Mouse (Mus musculus) adrenal gland (tissue): Measurements from ENCODE around the gene Nectin4.

Source experiments
- intact Hi-C: fragments of 180-260 bp; cut with DNase I; formaldehyde crosslinking; loops from one replicate; pipeline ENCODE4 v1.15.1; 2025

The Nectin4 gene

GRCm38 (mm10) chr1:171410231-171410630 lies 40.3 kb downstream of the Nectin4 start:
- intact Hi-C loops: loop anchor here (5.0 kb wide), 1 partner anchor 67 kb away; no protein-coding TSS in a partner anchor

- intact Hi-C loops: loop anchor here (5.0 kb wide), 1 partner anchor 66 kb away; no protein-coding TSS in a partner anchor
Observed at GRCm38 (mm10) chr1:171410947-171411484, 41.1 kb downstream of the Nectin4 start, which contains the start of gene Usf1. Gene Usf1, plus strand, starts transcription at chr1:171411313.

- intact Hi-C loops: loop anchor here (5.0 kb wide), 1 partner anchor 66 kb away; no protein-coding TSS in a partner anchor
Observed at GRCm38 (mm10) chr1:171411492-171411941, 41.6 kb downstream of the Nectin4 start.

GRCm38 (mm10) chr1:171412001-171412441 lies 42.1 kb downstream of the Nectin4 start:
- intact Hi-C loops: loop anchor here (5.0 kb wide), 1 partner anchor 65 kb away; no protein-coding TSS in a partner anchor

- intact Hi-C loops: loop anchor here (5.0 kb wide), 1 partner anchor 65 kb away; no protein-coding TSS in a partner anchor
Observed at GRCm38 (mm10) chr1:171412446-171412845, 42.5 kb downstream of the Nectin4 start.

- intact Hi-C loops: loop anchor here (5.0 kb wide), 1 partner anchor 64 kb away; no protein-coding TSS in a partner anchor
Observed at GRCm38 (mm10) chr1:171413608-171414007, 43.7 kb downstream of the Nectin4 start.

- intact Hi-C loops: no loop called here
Observed at GRCm38 (mm10) chr1:171418660-171419059, 48.8 kb downstream of the Nectin4 start, which contains the start of gene Tstd1. Gene Tstd1, plus strand, starts transcription at chr1:171418872.

- intact Hi-C loops: no loop called here
Observed at GRCm38 (mm10) chr1:171419291-171419882, 49.5 kb downstream of the Nectin4 start.

- intact Hi-C loops: no loop called here
Observed at GRCm38 (mm10) chr1:171419905-171420304, 50.0 kb downstream of the Nectin4 start.

- intact Hi-C loops: no loop called here
Observed at GRCm38 (mm10) chr1:171422504-171423095, 52.7 kb downstream of the Nectin4 start.

- intact Hi-C loops: no loop called here
Observed at GRCm38 (mm10) chr1:171424638-171425037, 54.7 kb downstream of the Nectin4 start.

GRCm38 (mm10) chr1:171425126-171425525 lies 55.2 kb downstream of the Nectin4 start:
- intact Hi-C loops: no loop called here

GRCm38 (mm10) chr1:171432158-171432557 lies 62.3 kb downstream of the Nectin4 start:
- intact Hi-C loops: no loop called here

- intact Hi-C loops: no loop called here
Observed at GRCm38 (mm10) chr1:171435288-171435814, 65.5 kb downstream of the Nectin4 start.

- intact Hi-C loops: no loop called here
Observed at GRCm38 (mm10) chr1:171435974-171436373, 66.1 kb downstream of the Nectin4 start.

- intact Hi-C loops: no loop called here
Observed at GRCm38 (mm10) chr1:171437264-171438013, 67.5 kb downstream of the Nectin4 start, which contains the start of gene F11r. Gene F11r, plus strand, starts transcription at chr1:171437535.
